In genomic region chr2:3195511-3195910, GRCm38 (mm10) we compare ENCODE assay signal across 15 mouse cellular contexts.
"Had no signal": no experiment of that assay in that cellular context is flagged by ENCODE, and none has a peak within 500 bp of the region (broad histone marks: within the 10 kb centered on the region; RNA-seq: fewer than 3 reads in every experiment).

No protein-coding gene starts in this region.

- H3K4me2 ChIP-seq: kidney, embryonic 15.5 days; liver, embryonic 12.5 days; lung, embryonic 15.5 days; midbrain, embryonic 13.5 days; neural tube, embryonic 15.5 days had no signal

- H3K27me3 ChIP-seq: kidney, embryonic 15.5 days; liver, embryonic 12.5 days; lung, embryonic 15.5 days; midbrain, embryonic 13.5 days; neural tube, embryonic 15.5 days had no signal

- H3K9me3 ChIP-seq: kidney, embryonic 15.5 days; limb, embryonic 10.5 days; liver, embryonic 12.5 days; lung, embryonic 15.5 days; midbrain, embryonic 13.5 days; neural tube, embryonic 15.5 days had no signal

- H3K36me3 ChIP-seq: liver, embryonic 12.5 days had no signal

- H3K27ac ChIP-seq: kidney, embryonic 15.5 days; limb, embryonic 10.5 days; liver, embryonic 12.5 days; lung, embryonic 15.5 days; midbrain, embryonic 13.5 days; neural tube, embryonic 15.5 days; stomach, postnatal 0 days had no signal

- DNase-seq: kidney, postnatal 4 days; lung, postnatal 14 days; right cerebral cortex, adult 18-20 months; right cerebral cortex, postnatal 25 days; thymus, postnatal 14 days had no signal

- H3K4me1 ChIP-seq: kidney, embryonic 15.5 days; liver, embryonic 12.5 days; lung, embryonic 15.5 days; neural tube, embryonic 15.5 days had no signal

- ATAC-seq: intestine, postnatal 0 days; liver, embryonic 12.5 days; midbrain, embryonic 13.5 days had no signal

- H3K4me3 ChIP-seq: kidney, embryonic 15.5 days; left cerebral cortex, adult 2 months; limb, embryonic 10.5 days; liver, embryonic 12.5 days; lung, embryonic 15.5 days; midbrain, embryonic 13.5 days; myocyte; neural tube, embryonic 15.5 days had no signal

- H3K9ac ChIP-seq: kidney, embryonic 15.5 days; liver, embryonic 12.5 days; lung, embryonic 15.5 days; midbrain, embryonic 13.5 days; neural tube, embryonic 15.5 days had no signal
